Mouse (Mus musculus): ENCODE data around the gene Fam222a. TPM values are rescaled to one million over a fixed set of nuclear protein-coding genes. Genes with fewer than 3 reads are reported as not detected.

Fam222a gene
- polyA plus RNA-seq, 1 experiment from 2014 or later, result 1.2 TPM

GRCm38 (mm10) chr5:114573920-114574628 is 6.3 kb downstream of the Fam222a start:
- ATAC-seq (ENCODE audit: insufficient number of reproducible peaks, insufficient read depth, low FRiP score, low TSS enrichment, low read depth), result no peak
- no peak overlapping the region for H3K27ac ChIP-seq
- no peak overlapping the region for H3K9ac ChIP-seq
- peaks cover 66% of the 10 kb centered on the region for H3K27me3 ChIP-seq
- H3K4me1 ChIP-seq, result peaks cover 70% of the 10 kb centered on the region
- no peak overlapping the region for H3K4me2 ChIP-seq
- no peak overlapping the region for H3K4me3 ChIP-seq
- WGBS, result 59% methylated on average over 12 of the region's 12 CpGs
- no peaks in the 10 kb centered on the region for H3K36me3 ChIP-seq
- no peaks in the 10 kb centered on the region for H3K9me3 ChIP-seq

GRCm38 (mm10) chr5:114575010-114575409 is 7.2 kb downstream of the Fam222a start:
- Histone ChIP-seq H3K4me1 (peaks cover 63% of the 10 kb centered on the region), H3K4me2 (no peak overlapping the region), H3K9ac (no peak overlapping the region), H3K9me3 (no peaks in the 10 kb centered on the region), H3K27ac (no peak overlapping the region), H3K27me3 (peaks cover 61% of the 10 kb centered on the region), H3K4me3 (no peak overlapping the region), H3K36me3 (no peaks in the 10 kb centered on the region)
- no peak for ATAC-seq (ENCODE audit: insufficient number of reproducible peaks, insufficient read depth, low FRiP score, low TSS enrichment, low read depth)
- WGBS, result 37% methylated on average over 11 of the region's 11 CpGs

- no peak for ATAC-seq (ENCODE audit: insufficient number of reproducible peaks, insufficient read depth, low FRiP score, low TSS enrichment, low read depth)
- Histone ChIP-seq H3K4me2 (no peak overlapping the region), H3K27ac (no peak overlapping the region), H3K4me3 (no peak overlapping the region), H3K27me3 (peaks cover 57% of the 10 kb centered on the region), H3K9me3 (no peaks in the 10 kb centered on the region), H3K4me1 (peaks cover 60% of the 10 kb centered on the region), H3K36me3 (no peaks in the 10 kb centered on the region), H3K9ac (no peak overlapping the region)
- WGBS, result 50% methylated on average over 7 of the region's 7 CpGs
These were observed 7.7 kb downstream of the Fam222a start for GRCm38 (mm10) chr5:114575530-114575929.

GRCm38 (mm10) chr5:114575986-114576605 is 8.3 kb downstream of the Fam222a start:
- Histone ChIP-seq H3K27ac (no peak overlapping the region), H3K4me3 (no peak overlapping the region), H3K9ac (no peak overlapping the region), H3K36me3 (no peaks in the 10 kb centered on the region), H3K4me1 (peaks cover 56% of the 10 kb centered on the region), H3K9me3 (no peaks in the 10 kb centered on the region), H3K27me3 (peaks cover 51% of the 10 kb centered on the region), H3K4me2 (no peak overlapping the region)
- ATAC-seq (ENCODE audit: insufficient number of reproducible peaks, insufficient read depth, low FRiP score, low TSS enrichment, low read depth), result no peak
- 75% methylated on average over 16 of the region's 16 CpGs for WGBS

- Histone ChIP-seq H3K27ac (no peak overlapping the region), H3K27me3 (peaks cover 29% of the 10 kb centered on the region), H3K36me3 (no peaks in the 10 kb centered on the region), H3K4me3 (no peak overlapping the region), H3K4me2 (no peak overlapping the region), H3K9ac (no peak overlapping the region), H3K9me3 (no peaks in the 10 kb centered on the region), H3K4me1 (peaks cover 44% of the 10 kb centered on the region)
- ATAC-seq (ENCODE audit: insufficient number of reproducible peaks, insufficient read depth, low FRiP score, low TSS enrichment, low read depth), result no peak
- 46% methylated on average over 20 of the region's 20 CpGs for WGBS
These were observed 10.5 kb downstream of the Fam222a start for GRCm38 (mm10) chr5:114578361-114578760.

- Histone ChIP-seq H3K9ac (no peak overlapping the region), H3K4me2 (no peak overlapping the region), H3K27me3 (peaks cover 14% of the 10 kb centered on the region), H3K27ac (no peak overlapping the region), H3K4me3 (no peak overlapping the region), H3K9me3 (no peaks in the 10 kb centered on the region), H3K36me3 (no peaks in the 10 kb centered on the region), H3K4me1 (peaks cover 45% of the 10 kb centered on the region)
- 56% methylated on average over 8 of the region's 8 CpGs for WGBS
- ATAC-seq (ENCODE audit: insufficient number of reproducible peaks, insufficient read depth, low FRiP score, low TSS enrichment, low read depth), result no peak
These were observed 12.0 kb downstream of the Fam222a start for GRCm38 (mm10) chr5:114579714-114580357.

GRCm38 (mm10) chr5:114581486-114581885 is 13.7 kb downstream of the Fam222a start:
- H3K4me2 ChIP-seq, result no peak overlapping the region
- WGBS, result 58% methylated on average over 12 of the region's 12 CpGs
- no peak for ATAC-seq (ENCODE audit: insufficient number of reproducible peaks, insufficient read depth, low FRiP score, low TSS enrichment, low read depth)
- H3K4me1 ChIP-seq, result peaks cover 44% of the 10 kb centered on the region
- H3K36me3 ChIP-seq, result no peaks in the 10 kb centered on the region
- no peak overlapping the region for H3K27ac ChIP-seq
- peaks cover 8% of the 10 kb centered on the region; the same call in 1 of the 2 replicates for H3K27me3 ChIP-seq
- no peaks in the 10 kb centered on the region for H3K9me3 ChIP-seq
- no peak overlapping the region for H3K9ac ChIP-seq
- no peak overlapping the region for H3K4me3 ChIP-seq

GRCm38 (mm10) chr5:114583046-114583445 is 15.2 kb downstream of the Fam222a start:
- Histone ChIP-seq H3K4me3 (no peak overlapping the region), H3K36me3 (no peaks in the 10 kb centered on the region), H3K4me1 (peaks cover 49% of the 10 kb centered on the region), H3K4me2 (no peak overlapping the region), H3K9ac (no peak overlapping the region), H3K27me3 (peaks cover 3% of the 10 kb centered on the region; the same call in 1 of the 2 replicates), H3K9me3 (no peaks in the 10 kb centered on the region), H3K27ac (no peak overlapping the region)
- no peak for ATAC-seq (ENCODE audit: insufficient number of reproducible peaks, insufficient read depth, low FRiP score, low TSS enrichment, low read depth)
- WGBS, result 75% methylated on average over 3 of the region's 3 CpGs

- H3K9me3 ChIP-seq, result no peaks in the 10 kb centered on the region
- H3K27ac ChIP-seq, result no peak overlapping the region
- H3K4me2 ChIP-seq, result no peak overlapping the region
- H3K4me3 ChIP-seq, result no peak overlapping the region
- H3K36me3 ChIP-seq, result no peaks in the 10 kb centered on the region
- peaks cover 3% of the 10 kb centered on the region; the same call in 1 of the 2 replicates for H3K27me3 ChIP-seq
- H3K4me1 ChIP-seq, result peaks cover 55% of the 10 kb centered on the region
- no peak for ATAC-seq (ENCODE audit: insufficient number of reproducible peaks, insufficient read depth, low FRiP score, low TSS enrichment, low read depth)
- 65% methylated on average over 12 of the region's 12 CpGs for WGBS
- H3K9ac ChIP-seq, result no peak overlapping the region
These were observed 15.8 kb downstream of the Fam222a start for GRCm38 (mm10) chr5:114583490-114584175.

- H3K4me3 ChIP-seq, result no peak overlapping the region
These were observed 16.7 kb downstream of the Fam222a start for GRCm38 (mm10) chr5:114584293-114585104.

GRCm38 (mm10) chr5:114585682-114586081 is 17.9 kb downstream of the Fam222a start:
- 9% methylated on average over 5 of the region's 5 CpGs for WGBS
- Histone ChIP-seq H3K4me3 (no peak overlapping the region), H3K9me3 (no peaks in the 10 kb centered on the region), H3K4me2 (no peak overlapping the region), H3K9ac (no peak overlapping the region), H3K36me3 (no peaks in the 10 kb centered on the region), H3K27me3 (no peaks in the 10 kb centered on the region), H3K4me1 (peaks cover 69% of the 10 kb centered on the region), H3K27ac (no peak overlapping the region)
- ATAC-seq (ENCODE audit: insufficient number of reproducible peaks, insufficient read depth, low FRiP score, low TSS enrichment, low read depth), result no peak

More at GRCm38 (mm10) chr5:114584293-114585104, 16.7 kb downstream of the Fam222a start:
- Histone ChIP-seq H3K4me1 (peaks cover 63% of the 10 kb centered on the region), H3K4me2 (no peak overlapping the region), H3K9ac (no peak overlapping the region), H3K9me3 (no peaks in the 10 kb centered on the region), H3K27ac (no peak overlapping the region), H3K27me3 (no peaks in the 10 kb centered on the region), H3K36me3 (no peaks in the 10 kb centered on the region)
- WGBS, result 44% methylated on average over 14 of the region's 14 CpGs
- ATAC-seq (ENCODE audit: insufficient number of reproducible peaks, insufficient read depth, low FRiP score, low TSS enrichment, low read depth), result no peak

Measured in embryonic facial prominence, embryonic 13.5 days (tissue).